Mouse (Mus musculus): Measurements from ENCODE around the gene Tmem19.

Tmem19 gene

DNA sequence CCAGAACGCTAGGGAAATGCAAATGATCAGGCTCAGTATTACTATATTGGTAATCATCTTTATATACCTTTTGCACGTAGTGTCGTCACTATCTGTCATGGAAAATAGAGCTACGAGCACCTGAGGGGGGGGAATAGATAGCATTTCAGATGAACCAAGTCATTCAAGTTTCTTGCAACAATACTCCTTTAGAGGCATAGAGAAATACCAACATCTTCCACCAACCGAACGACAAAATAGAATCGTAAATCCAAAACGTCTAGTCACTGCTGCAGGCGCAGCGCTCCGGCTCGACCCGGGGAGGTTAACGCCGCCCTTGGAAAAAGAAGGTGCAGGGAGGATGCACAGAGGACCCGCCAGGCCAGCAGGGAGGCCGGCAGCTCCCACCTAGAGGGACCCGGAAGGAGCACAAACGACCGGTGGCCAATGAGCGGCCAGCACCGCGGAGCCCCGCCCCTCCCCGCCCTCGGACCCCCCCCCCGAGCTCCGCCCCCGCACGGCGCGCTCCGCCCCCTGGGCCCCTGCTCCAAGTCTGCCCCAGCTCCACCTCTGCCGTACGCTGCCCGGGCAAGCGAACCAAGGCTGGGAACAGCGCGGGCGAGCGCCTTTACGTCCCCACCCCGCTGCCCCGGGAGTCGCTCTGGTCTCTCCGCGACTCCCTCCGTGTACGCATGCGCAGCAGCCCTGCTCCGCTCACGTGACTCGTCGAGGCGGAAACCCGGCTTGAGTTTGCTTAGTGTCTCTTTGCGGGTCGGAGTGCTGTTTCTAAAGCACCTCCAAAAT is at the start of gene Tmem19:
Gene Tmem19 (minus strand): TSS at position 662 of the 783 bp plus-strand sequence.
- peak; percentile 94 to 95 for DNase-seq

DNA sequence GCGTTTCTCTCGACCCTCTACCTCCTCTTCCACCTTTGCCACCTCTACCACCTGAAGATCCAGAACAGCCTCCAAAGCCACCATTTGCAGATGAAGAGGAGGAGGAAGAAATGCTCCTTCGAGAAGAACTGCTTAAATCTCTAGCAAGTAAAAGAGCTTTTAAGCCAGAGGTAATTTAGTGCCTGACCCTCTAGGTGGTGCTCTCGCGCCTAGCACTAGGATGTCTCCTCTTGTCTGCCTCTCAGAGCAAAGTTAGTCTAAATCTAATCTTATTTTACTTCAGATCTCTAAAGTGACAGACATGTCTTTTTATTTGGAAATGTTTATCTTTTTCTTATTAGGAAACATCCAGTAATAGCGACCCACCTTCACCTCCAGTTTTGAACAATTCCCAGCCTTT is 44.1 kb upstream of the Tmem19 start:
- DNase-seq = peak; percentile 77 to 80

DNA sequence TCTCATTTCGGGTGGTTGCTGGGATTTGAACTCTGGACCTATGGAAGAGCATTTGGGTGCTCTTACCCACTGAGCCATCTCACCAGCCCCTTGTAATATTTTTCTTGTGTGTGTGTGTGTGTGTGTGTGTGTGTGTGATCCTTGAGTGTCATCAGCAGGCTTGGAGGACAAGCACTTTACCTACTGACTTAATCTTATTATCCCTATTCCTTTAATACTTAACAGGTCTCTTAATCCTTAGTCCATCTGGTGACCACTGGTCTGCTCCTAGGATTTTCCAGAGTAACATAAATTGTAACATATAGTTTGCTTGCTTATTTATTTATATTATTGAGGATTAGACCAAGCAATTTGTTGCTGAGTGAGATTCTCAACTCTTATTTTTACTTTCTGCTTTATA is 29.6 kb upstream of the Tmem19 start:
- DNase-seq = no peak

DNA sequence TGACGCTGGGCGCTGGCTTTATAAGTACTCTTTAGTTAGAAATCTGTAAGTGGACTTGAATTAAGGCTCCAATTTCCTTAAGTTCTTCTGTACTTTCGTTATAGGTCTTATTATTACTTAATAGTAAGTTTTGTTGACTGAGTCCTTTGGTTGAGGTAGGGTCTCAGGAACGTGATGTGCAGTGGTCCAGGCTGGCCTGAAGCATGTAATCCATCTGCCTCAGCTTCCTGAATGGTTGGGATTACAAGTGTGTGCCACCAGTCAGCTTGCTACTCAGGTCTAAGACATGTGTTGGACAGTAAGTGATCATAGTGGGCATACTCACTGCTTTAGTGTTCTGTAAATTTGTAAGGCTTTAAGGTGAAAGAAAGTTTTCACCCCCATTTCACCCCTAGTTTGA is 28.8 kb upstream of the Tmem19 start:
- DNase-seq = no peak

DNA sequence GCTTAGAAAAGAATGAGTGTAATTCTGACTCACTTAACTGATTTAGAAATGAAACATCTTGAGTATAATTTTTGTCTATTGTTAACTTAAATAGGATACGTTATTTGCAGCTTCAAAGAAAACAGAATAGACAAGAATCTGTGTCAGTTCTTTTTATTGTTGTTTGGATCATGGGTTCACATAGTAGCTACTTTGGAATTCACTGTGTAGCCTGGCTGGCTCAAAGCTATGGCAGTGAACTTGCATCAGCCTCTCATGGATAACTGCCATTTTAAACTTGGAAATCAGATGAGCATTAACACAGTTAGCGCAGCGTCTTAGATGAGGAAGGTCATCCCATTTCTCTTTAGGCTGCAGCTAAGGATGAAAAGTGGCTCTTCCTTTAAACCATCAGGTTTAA is 25.6 kb upstream of the Tmem19 start:
- DNase-seq = no peak

DNA sequence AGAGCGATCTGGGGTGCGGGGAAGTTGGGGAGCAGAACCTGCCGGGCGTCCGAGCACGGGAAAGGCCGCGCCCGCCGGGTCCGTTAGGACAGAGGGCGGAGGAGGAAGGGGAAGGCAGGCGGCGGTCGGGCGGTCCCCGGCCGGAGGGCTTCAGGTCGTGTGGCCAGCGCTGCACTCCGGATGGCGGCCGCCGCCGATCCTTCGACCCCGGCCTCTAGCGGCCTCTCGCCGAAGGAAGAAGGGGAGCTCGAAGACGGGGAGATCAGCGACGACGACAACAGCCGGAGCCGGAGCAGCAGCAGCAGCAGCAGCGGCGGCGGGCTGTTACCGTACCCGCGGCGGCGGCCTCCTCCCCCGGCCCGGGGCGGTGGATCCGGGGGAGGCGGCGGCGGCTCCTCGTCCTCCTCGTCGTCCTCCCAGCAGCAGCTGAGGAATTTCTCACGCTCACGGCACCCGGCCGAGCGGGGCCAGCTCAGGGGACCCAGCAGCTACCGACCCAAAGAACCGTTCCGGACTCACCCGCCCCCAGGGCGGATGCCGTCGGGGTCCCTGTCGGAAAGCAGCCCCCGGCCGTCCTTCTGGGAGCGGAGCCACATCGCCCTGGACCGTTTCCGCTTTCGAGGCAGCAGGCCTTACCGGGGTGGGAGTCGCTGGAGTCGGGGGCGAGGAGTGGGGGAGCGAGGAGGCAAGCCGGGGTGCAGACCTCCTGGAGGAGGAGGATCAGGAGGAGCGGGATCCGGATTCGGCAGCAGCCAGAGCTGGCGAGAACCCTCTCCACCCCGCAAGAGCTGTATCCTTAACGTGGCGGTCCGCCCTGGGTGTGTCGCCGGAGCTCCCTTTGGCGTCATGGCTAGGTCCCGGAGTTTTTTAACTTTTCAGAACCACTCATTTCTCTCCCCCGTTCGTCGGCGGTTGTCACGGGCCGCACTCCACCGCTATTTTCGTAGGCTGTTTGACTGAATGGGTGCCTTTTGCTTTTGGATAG is 23.0 kb upstream of the Tmem19 start:
- DNase-seq = peak; percentile 67 to 73

DNA sequence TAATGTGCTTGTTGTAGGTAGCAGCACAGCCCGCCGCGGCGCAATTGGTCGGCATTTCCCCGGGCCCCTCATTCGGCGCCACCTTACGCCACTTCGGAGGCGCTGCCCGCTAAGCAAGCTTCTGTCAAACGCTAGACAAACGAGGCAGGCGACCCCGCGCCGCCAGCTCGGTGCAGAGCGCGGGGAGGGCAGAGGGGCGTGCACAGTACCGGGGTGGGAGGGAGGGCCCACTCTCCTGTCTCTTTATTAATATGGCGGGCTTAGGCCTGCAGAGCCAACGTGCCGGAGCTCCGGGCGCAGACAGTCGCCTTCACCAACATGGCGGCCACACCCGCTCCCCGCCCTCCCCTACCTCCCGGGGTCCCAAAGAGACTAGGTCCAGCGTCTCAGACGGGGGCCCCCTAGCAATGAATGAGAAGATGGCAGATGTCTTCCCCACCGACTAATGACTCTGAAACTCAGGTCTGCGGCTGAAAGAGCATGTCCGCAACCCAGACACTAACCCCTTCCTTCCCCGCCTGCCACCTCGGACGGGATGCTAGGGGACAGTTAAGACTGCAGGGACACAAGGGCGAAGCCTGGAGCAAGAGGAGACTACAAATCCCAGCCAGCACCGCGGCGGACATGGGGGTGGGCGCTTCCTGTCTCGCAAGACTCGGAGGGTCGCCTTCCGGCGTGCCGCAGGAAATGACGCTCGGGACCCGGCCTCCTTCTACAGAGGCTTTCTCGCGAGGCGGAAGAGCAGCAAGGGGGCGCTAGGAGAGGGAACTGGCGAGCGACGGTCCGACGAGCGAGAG is 22.1 kb upstream of the Tmem19 start, which contains the start of the genes Thap2 and Zfc3h1:
Gene Thap2 (minus strand): TSS at position 223 of the 797 bp plus-strand sequence.
Gene Zfc3h1 (plus strand): TSS at position 739 of the 797 bp plus-strand sequence.
- DNase-seq = peak; percentile 98

DNA sequence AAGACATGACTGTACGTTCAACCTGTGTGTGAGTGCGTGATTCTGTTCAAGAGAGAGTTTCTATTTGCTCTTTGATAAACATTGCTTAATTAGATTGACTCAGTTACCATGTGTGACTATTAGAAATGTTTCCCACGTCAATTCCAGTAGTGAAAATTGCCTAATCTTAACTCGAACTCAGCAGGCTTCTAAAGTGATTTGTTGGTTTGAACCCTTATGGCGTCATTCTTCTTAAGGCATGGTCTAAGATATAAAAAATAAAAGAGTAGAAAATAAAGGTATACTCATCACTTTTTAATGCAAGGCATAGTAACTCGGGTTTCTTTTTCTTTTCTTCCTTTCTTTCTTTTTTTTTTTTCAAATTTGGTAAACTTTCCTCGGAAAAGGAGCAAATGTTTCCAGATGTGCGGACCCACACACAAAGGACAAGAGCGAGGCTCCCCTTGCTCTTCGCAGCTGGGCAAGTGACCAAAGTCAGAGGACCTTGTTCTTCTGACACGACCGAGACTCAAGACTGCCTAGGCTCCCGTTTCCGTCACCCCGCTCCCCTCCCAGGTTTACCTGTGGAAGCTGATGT is 21.4 kb upstream of the Tmem19 start:
- no peak for DNase-seq

DNA sequence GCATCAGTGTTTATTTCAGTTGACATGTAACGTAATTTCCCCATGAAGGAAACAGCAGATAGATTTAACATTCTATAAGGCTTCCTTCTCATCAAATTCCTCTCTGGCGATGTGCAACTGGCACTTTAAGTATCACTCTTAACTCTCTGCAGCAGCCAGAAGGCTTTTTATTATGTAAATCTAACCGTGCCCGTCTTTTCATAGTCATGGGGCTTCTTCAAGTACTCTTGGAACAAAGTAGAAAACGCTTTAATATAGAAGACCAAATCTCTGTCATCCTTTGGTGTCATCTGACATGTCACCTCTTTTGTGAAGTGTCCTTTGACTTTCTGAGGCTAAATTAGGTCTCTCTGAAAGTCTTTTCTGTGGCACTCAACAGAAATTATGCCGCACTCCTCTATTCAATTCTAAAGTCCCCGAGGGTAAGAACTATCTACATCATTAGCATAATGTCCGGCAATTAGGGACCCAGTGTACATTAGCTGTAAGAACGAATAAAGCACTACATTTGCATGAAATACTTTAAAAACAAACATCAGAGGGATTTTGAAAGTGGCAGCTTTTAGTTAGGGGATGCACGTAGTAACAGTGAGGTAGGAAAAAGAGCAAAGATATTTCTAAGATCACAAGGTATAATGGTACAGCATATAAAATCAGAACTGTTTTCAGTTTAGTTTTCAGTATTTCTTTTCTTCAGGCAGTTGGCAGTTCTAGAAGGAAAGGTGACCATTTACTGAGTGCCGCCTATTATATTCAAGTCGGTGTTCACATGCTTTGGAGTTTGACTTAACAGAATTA is 20.7 kb upstream of the Tmem19 start:
- DNase-seq = no peak

DNA sequence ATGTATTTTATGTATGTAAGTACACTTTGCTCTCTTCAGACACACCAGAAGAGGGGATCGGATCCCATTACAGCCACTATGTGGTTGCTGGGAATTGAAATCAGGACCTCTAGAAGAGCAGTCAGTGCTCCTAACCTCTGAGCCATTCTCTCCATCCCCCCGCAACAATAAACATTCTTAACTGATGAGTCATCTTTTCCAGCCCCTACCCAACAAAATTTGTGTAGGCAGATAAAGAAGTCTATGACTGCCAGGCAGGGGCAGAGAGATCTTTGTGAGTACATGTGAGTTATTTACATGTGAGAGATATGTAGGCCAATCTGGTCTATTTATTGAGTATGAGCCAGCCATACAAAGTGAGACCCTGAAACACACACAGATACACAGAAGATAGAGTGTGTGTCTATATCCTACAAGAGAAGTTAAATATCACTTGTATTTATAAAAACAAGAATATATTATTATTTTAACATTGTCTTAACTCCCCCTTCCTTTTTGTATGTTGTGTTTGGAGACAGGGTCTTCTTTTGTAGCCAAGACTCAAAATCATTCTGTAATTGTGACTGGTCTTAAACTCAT is 19.3 kb upstream of the Tmem19 start:
- DNase-seq = no peak

DNA sequence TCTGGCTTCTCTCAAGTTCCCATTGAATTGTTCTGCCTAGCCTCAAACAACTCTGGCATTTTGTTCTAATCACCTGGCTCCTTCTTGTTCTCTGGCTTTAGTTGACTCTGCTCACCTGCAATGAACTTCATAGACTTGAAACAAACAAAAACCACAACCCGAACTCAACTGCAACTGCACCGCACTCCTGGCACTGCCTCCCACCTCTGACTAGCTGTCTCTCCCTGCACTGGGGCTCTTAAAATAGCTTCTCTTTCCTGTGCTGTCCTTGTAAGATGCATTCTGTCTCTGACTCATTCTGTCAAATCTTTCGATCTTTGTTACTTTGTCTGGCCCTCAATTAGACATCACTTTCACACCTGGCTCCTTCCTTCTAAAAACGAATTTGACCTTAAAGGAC is 850 bp upstream of the Tmem19 start:
- peak; percentile 15 to 17 for DNase-seq

DNA sequence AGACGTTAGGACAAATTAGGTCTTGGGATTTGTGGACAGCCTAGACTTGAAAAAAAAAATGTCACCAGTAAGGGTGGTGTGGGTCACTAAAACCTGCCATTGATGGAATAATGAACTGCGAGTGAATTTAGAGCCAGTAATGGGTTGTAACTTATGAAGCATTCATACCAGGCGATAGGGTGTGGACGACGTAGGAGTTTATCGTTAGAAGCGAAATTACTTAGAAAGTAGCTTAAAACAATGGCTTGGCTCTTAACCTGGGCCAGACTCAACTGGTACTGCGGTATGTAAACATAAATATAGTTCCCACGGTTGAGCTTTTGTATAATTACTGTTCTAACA is 293 bp upstream of the Tmem19 start:
- no peak for DNase-seq

DNA sequence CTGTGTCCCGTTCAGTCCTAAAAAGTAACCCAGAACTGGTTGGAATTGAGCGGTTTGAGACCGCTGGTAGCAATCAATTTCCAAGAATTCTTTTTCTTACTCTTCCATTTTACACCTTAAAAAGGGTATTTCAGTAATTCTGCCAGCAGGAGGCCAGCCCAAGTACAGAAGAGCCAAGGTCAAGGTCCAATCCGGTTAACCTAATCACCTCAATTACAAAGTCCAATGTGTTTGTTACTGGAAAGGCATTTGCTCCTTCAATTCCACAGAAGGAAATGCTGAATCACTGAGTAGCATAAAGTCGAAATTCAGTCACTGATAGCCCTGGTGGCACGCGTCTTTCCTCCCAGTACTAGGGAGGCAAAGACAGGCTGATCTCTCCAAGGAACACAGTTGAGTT is 3.2 kb downstream of the Tmem19 start:
- DNase-seq = no peak

DNA sequence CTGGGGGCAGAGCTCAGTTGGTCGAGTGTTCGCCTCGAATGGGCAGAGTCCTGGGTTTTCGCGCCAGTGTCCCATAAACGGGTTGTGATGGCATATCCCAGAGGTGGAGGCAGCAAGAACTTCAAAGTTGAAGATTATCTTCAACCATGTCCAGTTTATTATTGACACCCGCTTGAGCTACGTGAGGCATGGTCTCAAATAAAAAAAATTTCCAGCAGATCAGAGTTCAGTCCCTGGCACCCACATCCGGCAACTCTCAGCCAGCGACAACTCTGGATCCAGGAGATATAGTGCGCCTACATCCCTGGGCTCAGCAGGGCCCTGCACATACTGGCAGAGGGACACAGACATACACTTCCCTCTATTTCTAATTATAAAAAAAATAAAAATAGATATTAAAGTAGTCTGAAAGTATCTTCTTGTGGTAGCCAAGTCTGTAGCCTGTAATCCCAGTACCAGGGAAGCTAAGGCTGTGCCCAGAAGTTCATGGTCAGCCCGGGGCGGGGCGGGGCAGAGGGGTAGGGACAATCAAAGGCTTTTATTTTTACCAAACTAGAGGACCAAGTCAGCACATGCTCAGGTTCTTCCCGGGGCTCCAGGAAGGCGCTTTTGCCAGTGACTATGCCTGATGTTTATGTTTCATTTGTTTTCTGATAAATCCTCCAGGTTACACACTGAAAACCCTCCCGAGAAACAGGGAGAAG is 3.9 kb downstream of the Tmem19 start:
- no peak for DNase-seq

DNA sequence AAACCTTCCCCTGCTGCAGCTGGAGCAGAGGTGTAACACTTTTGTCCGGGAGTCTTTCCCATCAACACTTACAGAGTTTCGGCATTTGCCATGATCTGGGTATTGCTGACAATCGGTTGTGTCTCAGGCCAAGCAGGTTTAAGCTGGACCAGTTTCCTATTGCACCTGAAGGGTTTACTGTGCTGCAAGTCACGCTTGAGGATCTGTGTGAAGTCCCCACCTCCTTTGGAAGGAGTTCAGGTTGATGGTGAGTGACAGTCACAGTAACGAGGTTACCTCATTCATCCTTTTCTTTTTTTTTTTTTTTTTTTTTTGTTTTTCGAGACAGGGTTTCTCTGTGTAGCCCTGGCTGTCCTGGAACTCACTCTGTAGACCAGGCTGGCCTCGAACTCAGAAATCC is 6.2 kb downstream of the Tmem19 start:
- no peak for DNase-seq

DNA sequence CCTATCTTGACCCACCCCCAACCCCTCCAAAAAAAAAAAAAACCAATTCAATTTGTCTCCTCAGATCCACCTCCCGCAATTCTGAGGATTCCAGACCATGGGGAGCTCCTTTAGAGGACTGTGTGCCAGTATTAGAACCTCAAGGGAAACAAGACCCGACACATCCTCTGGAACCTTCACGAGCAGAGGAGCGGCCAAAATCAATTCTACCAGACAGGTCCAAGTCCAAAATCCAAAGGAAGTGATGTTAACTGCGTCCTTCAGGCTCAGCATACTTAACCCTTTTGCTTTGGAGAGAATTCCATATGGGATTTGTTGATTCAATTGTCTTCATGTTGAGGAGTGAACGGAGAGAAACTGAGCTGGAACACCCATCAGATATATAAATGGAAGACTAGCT is 7.3 kb downstream of the Tmem19 start:
- no peak for DNase-seq

DNA sequence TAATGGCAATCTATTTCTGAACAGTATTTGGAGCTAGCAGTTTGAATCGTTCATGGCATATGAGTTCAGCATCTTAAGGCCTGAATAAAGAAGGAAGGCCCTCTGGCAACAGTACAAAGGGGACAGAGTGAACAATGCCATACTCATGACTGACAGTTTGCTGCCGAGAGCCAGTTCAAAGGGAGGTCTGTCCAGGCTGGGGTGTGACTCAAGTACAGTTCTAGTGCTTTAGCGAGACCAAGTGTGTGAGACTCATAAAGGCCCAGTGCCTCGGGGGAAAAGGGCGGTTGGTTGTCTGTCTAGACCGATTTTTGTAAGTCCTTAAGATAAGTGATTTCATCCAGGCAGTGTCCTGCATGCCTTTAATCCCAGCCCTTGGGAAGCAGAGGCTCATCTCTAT is 7.7 kb downstream of the Tmem19 start:
- no peak for DNase-seq

DNA sequence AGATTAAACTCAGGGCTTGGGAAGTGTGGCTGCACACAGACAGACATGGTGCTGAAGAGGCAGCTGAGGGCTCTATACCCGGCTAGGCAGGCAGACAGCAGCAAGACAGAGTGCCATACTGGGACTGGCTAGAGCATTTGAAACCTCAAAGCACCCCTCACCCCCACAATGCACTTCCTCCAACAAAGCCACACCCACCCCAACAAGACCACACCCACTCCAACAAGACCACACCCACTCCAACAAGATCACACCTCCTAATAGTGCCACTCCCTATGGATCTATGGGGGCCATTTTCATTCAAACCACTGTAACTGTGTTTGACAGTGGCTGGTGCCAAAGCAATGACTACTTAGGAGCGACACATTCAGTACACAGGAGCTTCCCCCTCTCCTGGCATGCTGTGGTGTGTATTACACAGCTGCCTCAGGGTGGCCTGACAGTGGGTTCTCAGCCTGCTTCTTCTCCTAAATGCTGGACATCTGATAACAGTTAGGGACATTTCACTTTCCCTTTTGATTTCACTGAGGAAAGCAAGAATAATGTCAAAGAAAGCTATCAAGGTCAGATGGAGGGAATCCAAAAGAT is 11.4 kb downstream of the Tmem19 start:
- DNase-seq = peak; percentile 11 to 15

DNA sequence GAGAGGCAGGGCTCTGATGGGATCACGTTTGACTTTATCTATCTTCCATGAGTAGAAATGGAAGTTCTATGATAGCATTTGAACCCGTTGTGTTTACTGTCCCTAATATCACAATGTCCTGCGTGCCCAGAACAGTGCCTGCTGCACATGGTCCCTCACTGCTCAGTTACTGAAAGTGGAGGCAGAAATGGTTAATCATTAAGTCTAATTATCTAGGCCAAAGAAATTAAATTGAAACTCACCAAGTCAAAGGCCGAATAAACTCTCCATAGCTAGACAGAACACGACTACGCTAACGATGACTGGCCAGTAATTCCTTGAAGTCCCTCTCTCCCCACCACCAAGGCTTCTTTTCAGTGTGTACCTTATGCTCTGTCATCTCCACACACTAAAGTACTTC is 12.8 kb downstream of the Tmem19 start:
- no peak for DNase-seq

DNA sequence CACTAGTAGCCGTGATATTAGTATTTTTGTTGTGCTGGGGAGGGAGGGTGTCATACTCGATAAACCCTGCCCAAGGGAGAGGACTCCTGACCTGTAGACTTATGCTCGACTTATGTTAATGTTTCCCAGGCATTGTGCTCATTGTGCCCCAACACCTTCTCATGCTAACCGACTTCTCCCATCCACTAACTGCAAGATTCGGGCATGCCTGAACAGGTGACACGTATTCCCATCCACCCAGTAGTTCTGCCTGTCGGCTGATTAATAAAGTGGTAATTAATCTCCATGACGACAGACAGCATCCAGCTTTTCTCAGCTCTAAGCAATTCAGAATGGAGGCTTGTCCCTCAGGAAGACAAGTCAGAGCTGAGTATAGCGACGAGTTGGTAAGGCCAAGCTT is 13.3 kb downstream of the Tmem19 start:
- DNase-seq = no peak
